Mouse (Mus musculus): ENCODE results near the gene Disp1. TPM values are rescaled to one million over a fixed set of nuclear protein-coding genes. Genes with fewer than 3 reads are reported as not detected.

Disp1 gene
- total RNA-seq (2021) = 10 to 100 TPM; 10.0 to 14.1 TPM

GRCm38 (mm10) chr1:183220796-183221718, at the start of gene Disp1:
Gene Disp1, minus strand, starts transcription at chr1:183221522.
- DNase-seq = peak; percentile 84 to 85
- intact Hi-C loops (cut with DNase I) = no loop called here

GRCm38 (mm10) chr1:183267666-183268065, 46.3 kb upstream of the Disp1 start:
- no peak for DNase-seq

GRCm38 (mm10) chr1:183265921-183266467, 44.7 kb upstream of the Disp1 start:
- DNase-seq = peak; percentile 8 to 14
- intact Hi-C loops (cut with DNase I) = no loop called here

More at GRCm38 (mm10) chr1:183267666-183268065, 46.3 kb upstream of the Disp1 start:
- intact Hi-C loops (cut with DNase I) = no loop called here

- DNase-seq = peak; percentile 20 to 42
- intact Hi-C loops (cut with DNase I) = no loop called here
Measured at GRCm38 (mm10) chr1:183264145-183265008, 43.1 kb upstream of the Disp1 start.

- intact Hi-C loops (cut with DNase I) = no loop called here
- DNase-seq = no peak
Measured at GRCm38 (mm10) chr1:183252574-183252973, 31.3 kb upstream of the Disp1 start.

GRCm38 (mm10) chr1:183251818-183252217, 30.5 kb upstream of the Disp1 start:
- no peak for DNase-seq
- intact Hi-C loops (cut with DNase I) = no loop called here

- DNase-seq = no peak
- intact Hi-C loops (cut with DNase I) = no loop called here
Measured at GRCm38 (mm10) chr1:183250612-183251011, 29.3 kb upstream of the Disp1 start.

- intact Hi-C loops (cut with DNase I) = no loop called here
Measured at GRCm38 (mm10) chr1:183248144-183248543, 26.8 kb upstream of the Disp1 start.

GRCm38 (mm10) chr1:183243293-183243692, 22.0 kb upstream of the Disp1 start:
- intact Hi-C loops (cut with DNase I) = no loop called here
- DNase-seq = no peak

More at GRCm38 (mm10) chr1:183248144-183248543, 26.8 kb upstream of the Disp1 start:
- no peak for DNase-seq

GRCm38 (mm10) chr1:183237901-183238300, 16.6 kb upstream of the Disp1 start:
- DNase-seq = peak; percentile 50 to 63
- intact Hi-C loops (cut with DNase I) = loop anchor here (5.0 kb wide), 1 partner anchor 676 kb away; no protein-coding TSS in a partner anchor

- DNase-seq = peak; percentile 14 to 20
Measured at GRCm38 (mm10) chr1:183236460-183236859, 15.1 kb upstream of the Disp1 start.

GRCm38 (mm10) chr1:183233679-183234174, 12.4 kb upstream of the Disp1 start:
- intact Hi-C loops (cut with DNase I) = no loop called here
- DNase-seq = no peak

More at GRCm38 (mm10) chr1:183236460-183236859, 15.1 kb upstream of the Disp1 start:
- intact Hi-C loops (cut with DNase I) = loop anchor here (5.0 kb wide), 1 partner anchor 674 kb away; no protein-coding TSS in a partner anchor

- intact Hi-C loops (cut with DNase I) = no loop called here
- no peak for DNase-seq
Measured at GRCm38 (mm10) chr1:183232985-183233678, 11.8 kb upstream of the Disp1 start.

- intact Hi-C loops (cut with DNase I) = no loop called here
- no peak for DNase-seq
Measured at GRCm38 (mm10) chr1:183227469-183227868, 6.1 kb upstream of the Disp1 start.

- intact Hi-C loops (cut with DNase I) = no loop called here
- no peak for DNase-seq
Measured at GRCm38 (mm10) chr1:183219021-183219420, 2.3 kb downstream of the Disp1 start.

- DNase-seq = no peak
- intact Hi-C loops (cut with DNase I) = no loop called here
Measured at GRCm38 (mm10) chr1:183216691-183217090, 4.6 kb downstream of the Disp1 start.

- intact Hi-C loops (cut with DNase I) = no loop called here
- no peak for DNase-seq
Measured at GRCm38 (mm10) chr1:183215706-183216105, 5.6 kb downstream of the Disp1 start.

GRCm38 (mm10) chr1:183213850-183214249, 7.5 kb downstream of the Disp1 start:
- intact Hi-C loops (cut with DNase I) = no loop called here
- no peak for DNase-seq

GRCm38 (mm10) chr1:183212757-183213211, 8.5 kb downstream of the Disp1 start:
- no peak for DNase-seq

GRCm38 (mm10) chr1:183210115-183210514, 11.2 kb downstream of the Disp1 start:
- intact Hi-C loops (cut with DNase I) = no loop called here
- DNase-seq = no peak

More at GRCm38 (mm10) chr1:183212757-183213211, 8.5 kb downstream of the Disp1 start:
- intact Hi-C loops (cut with DNase I) = no loop called here
